Mouse (Mus musculus): Measurements from ENCODE around the gene Vmn1r198.

DNA sequence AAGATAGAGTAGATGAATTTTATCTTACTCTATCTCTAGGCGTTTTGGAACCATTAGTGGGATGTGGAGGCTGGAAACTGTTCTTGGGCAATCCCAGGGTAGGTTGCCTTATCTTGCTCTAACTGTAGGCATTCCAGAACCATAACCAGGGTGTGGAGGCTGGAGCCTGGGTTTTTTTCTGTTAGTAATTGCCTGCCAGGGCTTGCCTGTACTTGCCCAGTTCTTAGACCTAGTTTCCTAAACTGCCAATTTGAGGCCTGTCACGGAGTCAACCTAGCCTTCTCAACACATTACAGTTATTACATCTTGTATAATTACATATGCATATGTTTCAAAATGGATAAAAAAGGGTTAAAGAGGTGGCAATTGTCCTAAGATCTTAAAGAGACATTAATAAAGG, 32.8 kb upstream of the Vmn1r198 start:
- TF ChIP-seq CTCF (IDR thresholded peaks at IDR 0.05; ENCODE audit: low read depth, low read length) (no peak), POLR2AphosphoS5 (IDR thresholded peaks at IDR 0.05; ENCODE audit: insufficient replicate concordance, low read depth, low read length) (no peak), TAL1 (conservative IDR thresholded peaks at IDR 0.05; ENCODE audit: low read depth, low read length) (no peak), GATA1 (IDR thresholded peaks at IDR 0.05; ENCODE audit: borderline replicate concordance, low read length) (no peak)
